Mouse (Mus musculus) embryonic facial prominence, embryonic 13.5 days (tissue): Measurements from ENCODE around the gene Recql. TPM values are rescaled to one million over a fixed set of nuclear protein-coding genes. Genes with fewer than 3 reads are reported as not detected.

Experiments used
- ATAC-seq: fragments of 200-750 bp; cut with Nextera tagmentation; 2 replicates; pipeline ENCODE4 v1.8.0; 2017; ENCODE audit warnings: low read depth; ENCODE audit not compliant: insufficient number of reproducible peaks, insufficient read depth, low FRiP score, low TSS enrichment
- H3K27ac ChIP-seq: fragments of 300-500 bp; sonication (generic); 2 replicates; pipeline ENCODE4 v1.5.1; 2015; ENCODE audit warnings: moderate library complexity, mild to moderate bottlenecking, inconsistent platforms
- H3K27me3 ChIP-seq: fragments of 300-500 bp; sonication (generic); 2 replicates; pipeline ENCODE4 v1.6.1; 2015; ENCODE audit warnings: mild to moderate bottlenecking, inconsistent platforms
- H3K36me3 ChIP-seq: fragments of 300-500 bp; sonication (generic); 2 replicates; pipeline ENCODE4 v1.6.1; 2015; ENCODE audit warnings: mild to moderate bottlenecking, inconsistent platforms
- H3K4me1 ChIP-seq: fragments of 300-500 bp; sonication (generic); 2 replicates; pipeline ENCODE4 v1.6.1; 2015; ENCODE audit warnings: inconsistent platforms
- H3K4me2 ChIP-seq: fragments of 300-500 bp; sonication (generic); 2 replicates; pipeline ENCODE4 v1.6.1; 2015; ENCODE audit warnings: moderate library complexity, mild to moderate bottlenecking, inconsistent platforms
- H3K4me3 ChIP-seq: fragments of 300-500 bp; sonication (generic); 2 replicates; pipeline ENCODE4 v1.5.1; 2015; ENCODE audit warnings: mild to moderate bottlenecking, inconsistent platforms
- H3K9ac ChIP-seq: fragments of 300-500 bp; sonication (generic); 2 replicates; pipeline ENCODE4 v1.6.1; 2015; ENCODE audit warnings: mild to moderate bottlenecking, inconsistent platforms
- H3K9me3 ChIP-seq: fragments of 300-500 bp; sonication (generic); 2 replicates; pipeline ENCODE4 v1.6.1; 2016; ENCODE audit warnings: inconsistent platforms
- WGBS: fragments of 180-500 bp; shearing (Covaris S2); methylation state at CpG from one replicate; pipeline ENCODE4 v1.1.7; 2015; ENCODE audit warnings: mixed read lengths; 5-methylcytosine and 5-hydroxymethylcytosine counted together
- polyA plus RNA-seq: library from polyadenylated mRNA; unstranded; fragments of >200 nt; fragmentation: Nextera tagmentation; extraction: Ambion mirVana; gene quantifications from 2 replicates; pipeline ENCODE4 v1.2.1, GENCODE M21; 2015

Gene Recql
- 30.1 and 31.3 TPM in 2 replicates for polyA plus RNA-seq

DNA sequence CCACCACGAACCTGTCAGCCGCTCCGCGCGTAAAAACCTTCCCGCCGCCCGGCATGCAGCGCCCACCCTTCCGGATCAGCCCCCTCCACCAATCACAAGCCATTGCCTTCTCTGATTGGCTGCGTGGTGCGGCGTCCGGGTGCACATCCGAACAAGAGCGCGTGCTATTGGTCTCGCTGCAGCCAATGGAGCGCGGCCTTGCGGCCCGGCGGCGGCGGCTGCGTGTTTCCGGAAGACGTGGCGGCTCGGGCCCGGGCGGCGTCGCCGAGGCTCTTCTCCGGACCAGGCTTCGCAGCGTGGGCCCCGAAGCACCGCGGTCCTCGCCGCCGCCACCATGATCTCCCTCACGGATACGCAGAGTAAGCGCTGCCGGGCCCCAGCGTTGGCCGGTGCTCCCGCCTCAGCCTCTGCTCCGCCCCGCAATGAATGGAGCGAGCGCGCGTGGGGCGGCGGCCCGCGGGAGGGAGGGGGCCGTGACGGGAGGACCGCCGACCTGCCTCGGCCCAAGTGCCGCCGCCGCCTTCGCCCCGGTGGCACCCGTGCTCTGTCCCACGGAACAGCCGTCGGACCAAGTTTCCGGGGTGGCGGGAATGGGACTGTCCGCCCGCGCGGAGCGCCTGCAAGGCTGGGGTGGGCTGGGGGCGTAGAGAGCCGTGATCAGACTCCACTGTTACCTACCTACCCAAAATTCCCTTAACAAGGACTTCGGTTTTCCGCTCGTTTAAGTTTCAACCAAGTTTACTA is at the start of gene Recql, which contains the start of gene Golt1b:
Recql (minus strand) TSS at position 77 of the 744 bp plus-strand sequence.
Golt1b (plus strand) TSS at position 211 of the 744 bp plus-strand sequence.
- Histone ChIP-seq H3K36me3 (no peaks in the 10 kb centered on the region), H3K9me3 (no peaks in the 10 kb centered on the region), H3K4me2 (peak within 1 kb of the TSS; percentile 73), H3K27me3 (no peaks in the 10 kb centered on the region), H3K9ac (peak within 1 kb of the TSS; percentile 93), H3K4me3 (peak within 1 kb of the TSS; percentile 98), H3K27ac (peak within 1 kb of the TSS; percentile 28; the same call in 1 of the 2 replicates), H3K4me1 (peaks cover 20% of the 10 kb centered on the region)
- under 1% methylated on average over 78 of the region's 87 CpGs for WGBS
- peak; percentile 100 for ATAC-seq

DNA sequence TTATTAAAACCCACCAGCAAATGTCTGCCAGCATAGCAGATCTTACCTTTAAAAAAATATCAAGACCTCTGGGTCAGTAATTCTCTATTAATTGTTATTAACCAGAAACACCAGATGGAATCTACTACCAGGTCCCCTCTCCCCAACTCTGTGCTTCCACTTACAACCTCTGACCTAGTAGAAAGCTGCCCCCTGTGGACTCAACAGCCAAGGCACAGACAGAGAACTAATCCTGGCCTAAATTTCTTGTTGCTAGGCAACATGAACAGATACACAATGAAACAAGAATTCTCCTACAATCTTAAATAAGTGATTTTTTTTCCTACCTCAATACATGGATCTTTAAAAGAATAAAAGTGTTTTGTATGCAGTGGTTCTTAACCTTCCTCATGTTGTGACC is 42.2 kb upstream of the Recql start:
- Histone ChIP-seq H3K4me1 (peaks cover 3% of the 10 kb centered on the region; the same call in 1 of the 2 replicates), H3K27ac (no peak overlapping the region), H3K4me2 (no peak overlapping the region), H3K4me3 (no peak overlapping the region), H3K9ac (no peak overlapping the region), H3K27me3 (no peaks in the 10 kb centered on the region), H3K9me3 (no peaks in the 10 kb centered on the region), H3K36me3 (no peaks in the 10 kb centered on the region)
- no peak for ATAC-seq

DNA sequence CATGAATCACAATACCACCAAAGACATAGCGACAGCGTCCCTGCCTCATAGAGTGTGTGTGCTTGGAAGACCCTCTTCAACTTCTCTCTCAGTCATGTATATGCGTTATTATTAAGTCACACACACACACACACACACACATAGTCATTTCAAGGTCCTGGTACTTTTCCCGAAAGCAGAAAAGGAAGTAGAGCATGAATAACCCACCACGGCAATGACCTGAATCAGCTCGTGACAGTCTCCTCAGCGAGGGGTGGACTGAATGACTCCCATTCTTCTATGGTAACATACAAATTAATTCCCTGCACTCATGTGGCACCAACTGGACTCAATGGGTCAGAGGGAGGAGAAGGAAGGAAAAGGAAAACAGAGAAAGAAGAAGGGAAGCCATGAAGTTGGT is 38.1 kb upstream of the Recql start:
- no peaks in the 10 kb centered on the region for H3K4me1 ChIP-seq
- no peak overlapping the region for H3K27ac ChIP-seq
- H3K9me3 ChIP-seq, result no peaks in the 10 kb centered on the region
- H3K4me3 ChIP-seq, result no peak overlapping the region
- WGBS, result 73% methylated on average over 7 of the region's 7 CpGs
- no peak overlapping the region for H3K4me2 ChIP-seq
- no peak overlapping the region for H3K9ac ChIP-seq
- no peaks in the 10 kb centered on the region for H3K27me3 ChIP-seq
- ATAC-seq, result no peak
- H3K36me3 ChIP-seq, result no peaks in the 10 kb centered on the region

- no peak overlapping the region for H3K27ac ChIP-seq
- no peak for ATAC-seq
- H3K27me3 ChIP-seq, result peaks cover 37% of the 10 kb centered on the region
- H3K4me2 ChIP-seq, result peak overlapping the region; percentile 68
- under 1% methylated on average over 23 of the region's 24 CpGs for WGBS
- H3K9ac ChIP-seq, result peak overlapping the region; percentile 61
- peaks cover 7% of the 10 kb centered on the region; the same call in 1 of the 2 replicates for H3K4me1 ChIP-seq
- no peaks in the 10 kb centered on the region for H3K9me3 ChIP-seq
- peak overlapping the region; percentile 37 for H3K4me3 ChIP-seq
- H3K36me3 ChIP-seq, result no peaks in the 10 kb centered on the region
These were observed 27.7 kb upstream of the Recql start for GRCm38 (mm10) chr6:142414597-142414996.

GRCm38 (mm10) chr6:142413845-142414244 is 27.0 kb upstream of the Recql start:
- H3K4me2 ChIP-seq, result peak overlapping the region; percentile 68
- H3K9ac ChIP-seq, result no peak overlapping the region
- H3K4me3 ChIP-seq, result peak overlapping the region; percentile 37; the same call in 1 of the 2 replicates
- no peaks in the 10 kb centered on the region for H3K36me3 ChIP-seq
- H3K27me3 ChIP-seq, result peaks cover 37% of the 10 kb centered on the region
- H3K9me3 ChIP-seq, result no peaks in the 10 kb centered on the region
- 14% methylated on average over 12 of the region's 12 CpGs for WGBS
- H3K27ac ChIP-seq, result no peak overlapping the region
- peaks cover 7% of the 10 kb centered on the region; the same call in 1 of the 2 replicates for H3K4me1 ChIP-seq
- ATAC-seq, result no peak

GRCm38 (mm10) chr6:142412906-142413491 is 26.1 kb upstream of the Recql start, which contains the start of gene Spx:
Gene Spx (plus strand): TSS chr6:142413441.
- Histone ChIP-seq H3K4me3 (peak within 1 kb of the TSS; percentile 37; the same call in 1 of the 2 replicates), H3K4me1 (peaks cover 7% of the 10 kb centered on the region; the same call in 1 of the 2 replicates), H3K9me3 (no peaks in the 10 kb centered on the region), H3K36me3 (no peaks in the 10 kb centered on the region), H3K27me3 (peaks cover 37% of the 10 kb centered on the region), H3K4me2 (peak within 1 kb of the TSS; percentile 68), H3K9ac (no peak within 1 kb of the TSS), H3K27ac (no peak within 1 kb of the TSS)
- WGBS, result 76% methylated on average over 11 of the region's 11 CpGs
- ATAC-seq, result no peak

GRCm38 (mm10) chr6:142411140-142411539 is 24.3 kb upstream of the Recql start:
- no peak overlapping the region for H3K4me3 ChIP-seq
- no peak for ATAC-seq
- H3K36me3 ChIP-seq, result no peaks in the 10 kb centered on the region
- peaks cover 35% of the 10 kb centered on the region for H3K27me3 ChIP-seq
- H3K4me1 ChIP-seq, result peaks cover 7% of the 10 kb centered on the region; the same call in 1 of the 2 replicates
- H3K9me3 ChIP-seq, result no peaks in the 10 kb centered on the region
- H3K4me2 ChIP-seq, result no peak overlapping the region
- H3K27ac ChIP-seq, result no peak overlapping the region
- WGBS, result 15% methylated on average over 1 of the region's 1 CpGs
- H3K9ac ChIP-seq, result no peak overlapping the region

- H3K4me1 ChIP-seq, result no peaks in the 10 kb centered on the region
- 90% methylated on average over 6 of the region's 6 CpGs for WGBS
These were observed 8.9 kb upstream of the Recql start for GRCm38 (mm10) chr6:142395756-142396155.

DNA sequence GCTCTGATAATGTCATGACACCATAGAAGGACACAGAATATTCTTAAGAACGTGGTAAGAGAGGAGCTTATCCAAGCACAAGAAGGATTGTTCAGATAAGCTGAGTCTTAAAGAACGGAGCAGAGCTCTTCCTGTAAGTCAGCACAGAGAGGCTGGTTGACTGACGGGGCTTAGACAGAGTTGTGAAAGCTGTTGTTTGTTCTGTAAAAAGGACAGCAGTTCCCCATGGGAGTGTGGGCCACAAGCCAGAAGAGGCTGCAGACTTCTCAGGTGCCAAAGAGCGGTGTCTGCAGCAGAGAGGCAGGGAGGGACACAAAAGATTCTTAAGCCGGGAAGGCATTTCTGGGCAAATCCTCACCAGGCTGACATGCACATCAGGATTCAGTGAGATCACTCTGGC is 7.8 kb upstream of the Recql start:
- ATAC-seq, result no peak
- no peaks in the 10 kb centered on the region for H3K27me3 ChIP-seq

More at GRCm38 (mm10) chr6:142395756-142396155, 8.9 kb upstream of the Recql start:
- no peaks in the 10 kb centered on the region for H3K27me3 ChIP-seq
- H3K9me3 ChIP-seq, result no peaks in the 10 kb centered on the region
- no peak overlapping the region for H3K9ac ChIP-seq
- no peak overlapping the region for H3K4me2 ChIP-seq
- no peak overlapping the region for H3K4me3 ChIP-seq
- no peak overlapping the region for H3K27ac ChIP-seq
- ATAC-seq, result no peak
- H3K36me3 ChIP-seq, result peaks cover 47% of the 10 kb centered on the region

GRCm38 (mm10) chr6:142392312-142392711 is 5.4 kb upstream of the Recql start:
- Histone ChIP-seq H3K4me1 (peaks cover 16% of the 10 kb centered on the region), H3K27ac (no peak overlapping the region), H3K9ac (no peak overlapping the region), H3K9me3 (no peaks in the 10 kb centered on the region), H3K4me2 (no peak overlapping the region), H3K36me3 (peaks cover 39% of the 10 kb centered on the region), H3K27me3 (no peaks in the 10 kb centered on the region), H3K4me3 (no peak overlapping the region)
- WGBS, result 92% methylated on average over 5 of the region's 5 CpGs
- no peak for ATAC-seq

More for the DNA sequence above, 7.8 kb upstream of the Recql start:
- Histone ChIP-seq H3K4me1 (no peaks in the 10 kb centered on the region), H3K36me3 (peaks cover 39% of the 10 kb centered on the region), H3K9ac (no peak overlapping the region), H3K9me3 (no peaks in the 10 kb centered on the region), H3K4me2 (no peak overlapping the region), H3K4me3 (no peak overlapping the region), H3K27ac (no peak overlapping the region)
- 81% methylated on average over 5 of the region's 5 CpGs for WGBS

DNA sequence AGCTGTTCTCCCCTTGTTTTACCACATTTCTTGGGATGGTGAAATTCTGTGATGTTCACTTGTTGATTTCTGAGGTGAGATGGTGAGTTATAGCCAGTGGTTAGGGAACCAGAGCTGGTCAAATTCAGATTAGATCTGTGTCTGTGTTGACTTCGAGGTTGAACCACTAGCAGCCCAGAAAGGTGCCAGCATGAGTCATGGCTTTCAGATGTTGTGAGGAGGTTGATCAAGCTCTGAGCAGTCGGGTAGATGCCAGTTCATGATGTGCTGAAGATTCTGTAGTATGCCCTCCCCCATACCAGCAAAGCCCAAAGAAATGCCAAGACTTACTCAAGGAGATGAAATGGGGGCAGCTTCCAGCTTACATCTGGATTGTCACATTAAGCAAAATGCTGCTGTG is 2.2 kb upstream of the Recql start:
- no peaks in the 10 kb centered on the region for H3K9me3 ChIP-seq
- H3K9ac ChIP-seq, result no peak overlapping the region
- no peak overlapping the region for H3K27ac ChIP-seq
- ATAC-seq, result no peak
- peaks cover 13% of the 10 kb centered on the region for H3K36me3 ChIP-seq
- H3K4me1 ChIP-seq, result peaks cover 20% of the 10 kb centered on the region
- H3K4me2 ChIP-seq, result peak overlapping the region; percentile 73; the same call in 1 of the 2 replicates
- 80% methylated on average over 2 of the region's 2 CpGs for WGBS
- H3K4me3 ChIP-seq, result 0 out of 2 replicates have a peak overlapping the region, but pooled peaks have one; percentile 98
- no peaks in the 10 kb centered on the region for H3K27me3 ChIP-seq
